Mouse (Mus musculus): ENCODE data around the gene Zmym1.
"Not testable (repeated sequence)": the region's sequence is repeated elsewhere in the genome, so short reads cannot be mapped to it uniquely, and the experiment has no call there.

The Zmym1 gene

DNA sequence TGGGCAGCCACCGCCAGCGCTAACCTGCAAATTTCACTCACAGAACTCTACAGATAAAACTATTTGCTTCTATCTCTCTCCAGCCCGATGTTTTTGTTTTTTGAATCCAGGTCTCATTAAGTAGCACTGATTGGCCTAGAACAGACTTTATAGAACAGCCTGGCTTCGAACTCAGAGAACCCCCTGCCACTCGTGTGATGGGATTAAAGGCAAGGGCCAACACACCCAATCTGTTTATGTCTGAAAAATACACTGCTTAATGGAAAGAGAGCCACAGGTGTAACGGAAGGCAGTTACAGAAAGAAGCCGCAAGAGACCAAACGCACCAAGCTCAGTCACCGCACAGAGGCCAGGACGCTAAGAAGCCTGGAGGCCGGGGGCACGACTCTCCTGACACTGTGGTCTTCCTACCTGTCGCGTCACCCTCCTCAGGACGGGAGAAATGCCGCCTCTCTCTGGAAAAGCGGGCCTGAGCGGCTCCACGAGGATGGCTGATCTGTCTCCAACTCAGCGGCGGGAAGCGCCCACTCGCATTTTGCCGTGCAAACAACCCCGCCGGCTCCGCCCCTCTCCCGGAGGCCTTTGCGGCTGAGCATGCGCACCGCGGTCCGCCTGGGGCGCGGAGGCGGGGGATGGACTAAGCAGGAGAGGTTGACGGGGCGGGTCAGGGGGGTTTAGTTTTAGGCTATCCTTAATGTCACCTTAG, at the start of gene Zmym1:
Gene Zmym1, minus strand, starts transcription at position 568 of the 706 bp plus-strand sequence.
- DNase-seq (ENCODE audit: low read depth, low spot score), result peak; percentile 96

GRCm38 (mm10) chr4:127110570-127110969, 49.6 kb upstream of the Zmym1 start:
- DNase-seq (ENCODE audit: low read depth, low spot score), result no peak

GRCm38 (mm10) chr4:127107566-127107965, 46.6 kb upstream of the Zmym1 start:
- no peak for DNase-seq (ENCODE audit: low read depth, low spot score)

GRCm38 (mm10) chr4:127099552-127099951, 38.6 kb upstream of the Zmym1 start:
- DNase-seq (ENCODE audit: low read depth, low spot score), result not testable (repeated sequence)

DNA sequence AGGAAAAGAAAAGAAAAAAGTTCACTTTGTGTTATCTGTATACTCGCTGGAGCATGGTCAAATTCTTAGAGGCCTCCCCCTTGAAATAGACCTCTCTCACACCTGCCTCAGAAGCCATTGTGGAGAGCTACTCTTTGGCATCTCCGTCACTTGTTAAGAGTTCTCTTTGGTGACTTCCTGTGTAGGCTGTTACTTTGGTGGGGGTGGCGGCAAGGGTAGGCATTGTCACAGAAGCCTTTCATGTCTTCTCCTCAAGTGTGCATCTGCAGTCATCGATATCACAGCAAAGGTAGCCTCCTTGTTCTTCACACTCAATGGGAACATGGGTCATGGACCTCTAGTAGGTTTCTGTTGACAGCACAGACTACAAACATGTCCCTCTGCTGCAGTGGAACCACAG, 34.1 kb upstream of the Zmym1 start:
- DNase-seq (ENCODE audit: low read depth, low spot score), result peak; percentile 32

DNA sequence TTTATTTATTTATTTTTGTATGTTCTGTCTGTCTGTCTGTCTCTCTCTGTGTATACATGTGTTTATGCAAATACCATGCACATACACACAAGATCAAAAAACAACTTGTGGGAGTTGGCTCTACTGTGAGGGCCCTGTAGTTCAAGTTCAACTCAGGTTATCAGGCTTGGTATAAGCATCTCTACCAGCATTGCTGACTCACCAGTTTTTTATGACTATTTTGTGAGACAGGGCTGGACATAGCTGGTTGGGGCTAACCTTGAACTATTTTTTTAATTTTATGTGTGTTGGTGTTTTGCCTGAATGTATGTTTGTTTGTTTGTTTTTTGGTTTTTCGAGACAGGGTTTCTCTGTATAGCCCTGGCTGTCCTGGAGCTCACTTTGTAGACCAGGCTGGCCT, 30.2 kb upstream of the Zmym1 start:
- DNase-seq (ENCODE audit: low read depth, low spot score), result no peak

DNA sequence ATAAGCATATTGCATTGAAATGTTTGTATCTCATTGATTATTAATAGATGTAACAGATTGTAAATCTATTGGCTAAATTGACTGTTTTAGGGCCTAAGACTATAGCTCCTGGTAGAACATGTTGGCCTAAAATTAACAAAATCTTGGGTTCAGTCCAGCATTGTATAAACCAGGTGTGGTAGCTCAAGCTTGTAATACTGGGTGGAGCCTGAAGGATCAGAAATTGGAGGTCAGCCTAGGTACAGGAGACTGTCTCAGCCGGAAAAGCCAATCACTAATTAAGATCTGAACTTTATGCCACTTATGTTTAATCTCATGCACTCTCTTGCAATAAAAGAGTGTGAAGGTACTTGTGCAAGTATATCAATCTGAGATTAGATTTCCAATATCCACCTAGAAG, 24.8 kb upstream of the Zmym1 start:
- DNase-seq (ENCODE audit: low read depth, low spot score), result no peak

DNA sequence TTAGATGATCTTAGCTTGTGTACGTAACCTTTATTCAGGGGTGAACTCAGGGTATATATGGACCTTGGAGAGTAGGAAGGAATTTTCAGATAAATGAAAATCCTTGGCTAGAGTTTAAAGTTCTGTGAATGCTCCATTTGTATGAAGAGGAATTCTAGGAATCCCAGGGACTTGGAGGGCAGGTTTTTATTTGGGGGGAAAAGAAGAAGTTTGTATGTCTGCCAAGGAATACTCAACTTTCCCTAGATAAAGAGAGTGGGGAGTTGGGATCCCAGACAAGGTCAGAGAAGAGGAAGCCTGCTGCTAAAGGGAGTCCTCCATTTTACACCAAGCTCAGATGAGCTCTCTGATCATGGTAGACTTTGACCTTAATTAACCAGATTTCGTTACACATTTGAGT, 22.2 kb upstream of the Zmym1 start:
- DNase-seq (ENCODE audit: low read depth, low spot score), result no peak

DNA sequence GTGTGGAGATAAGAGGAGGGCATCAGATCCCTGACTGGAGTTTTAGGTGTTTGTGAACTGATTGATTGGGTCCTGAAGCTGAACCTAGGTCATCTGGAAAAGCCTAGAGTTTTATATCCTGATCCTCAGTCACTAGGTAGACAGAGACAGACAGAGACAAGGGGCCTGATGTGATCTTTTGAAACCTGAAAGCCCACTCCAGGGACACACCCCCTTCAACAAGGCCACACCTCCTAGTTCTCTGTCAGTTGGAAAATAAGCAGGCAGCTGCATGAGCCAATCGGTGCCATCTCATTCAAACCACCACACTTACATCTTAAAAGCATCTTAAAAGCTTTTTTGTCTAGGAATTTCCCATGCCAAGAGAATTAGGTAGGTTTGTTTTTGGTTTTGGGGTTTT, 19.9 kb upstream of the Zmym1 start:
- no peak for DNase-seq (ENCODE audit: low read depth, low spot score)

- peak; percentile 96 for DNase-seq (ENCODE audit: low read depth, low spot score)
Measured at GRCm38 (mm10) chr4:127076875-127077548, 16.1 kb upstream of the Zmym1 start, which contains the start of gene Zmym6. Gene Zmym6, plus strand, starts transcription at chr4:127077383.

DNA sequence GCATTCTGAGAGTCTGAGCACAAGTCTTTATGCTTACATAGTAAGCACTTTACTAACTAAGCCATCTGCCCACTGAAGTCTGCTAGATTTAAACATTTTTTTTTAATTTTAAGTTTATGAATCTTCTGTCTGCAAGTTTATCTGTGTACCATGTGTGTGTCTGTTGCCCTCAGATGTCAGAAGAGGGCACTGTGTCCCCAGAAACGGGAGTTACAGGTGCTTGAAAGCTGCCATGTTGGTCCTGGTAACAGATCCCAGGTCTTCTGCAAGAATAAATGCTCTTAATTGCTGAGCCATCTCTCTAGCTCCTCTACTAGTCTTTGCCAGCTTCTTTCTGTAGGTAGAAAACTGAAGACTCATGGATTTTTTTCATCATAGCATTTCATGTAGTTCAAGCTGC, 14.0 kb upstream of the Zmym1 start:
- peak; percentile 31 for DNase-seq (ENCODE audit: low read depth, low spot score)

DNA sequence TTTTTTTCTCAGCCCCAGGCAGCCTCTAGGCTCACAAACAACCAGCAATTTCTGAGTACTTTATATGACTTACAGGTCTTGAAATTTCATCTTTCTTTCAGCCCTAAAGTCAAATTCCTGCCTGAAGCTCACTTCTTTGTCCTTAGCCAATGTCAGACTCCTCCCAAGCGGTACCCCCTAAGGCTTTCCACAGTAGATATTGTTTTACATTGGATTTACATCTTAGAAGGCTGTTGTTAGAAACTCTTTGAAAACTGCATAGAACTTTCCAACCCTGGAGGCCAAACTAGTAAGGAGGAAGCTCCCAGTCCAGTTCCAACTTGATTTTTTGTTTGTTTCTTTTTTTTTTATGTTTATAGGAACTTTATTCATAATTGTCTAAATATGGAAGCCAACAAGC, 3.1 kb upstream of the Zmym1 start:
- no peak for DNase-seq (ENCODE audit: low read depth, low spot score)

DNA sequence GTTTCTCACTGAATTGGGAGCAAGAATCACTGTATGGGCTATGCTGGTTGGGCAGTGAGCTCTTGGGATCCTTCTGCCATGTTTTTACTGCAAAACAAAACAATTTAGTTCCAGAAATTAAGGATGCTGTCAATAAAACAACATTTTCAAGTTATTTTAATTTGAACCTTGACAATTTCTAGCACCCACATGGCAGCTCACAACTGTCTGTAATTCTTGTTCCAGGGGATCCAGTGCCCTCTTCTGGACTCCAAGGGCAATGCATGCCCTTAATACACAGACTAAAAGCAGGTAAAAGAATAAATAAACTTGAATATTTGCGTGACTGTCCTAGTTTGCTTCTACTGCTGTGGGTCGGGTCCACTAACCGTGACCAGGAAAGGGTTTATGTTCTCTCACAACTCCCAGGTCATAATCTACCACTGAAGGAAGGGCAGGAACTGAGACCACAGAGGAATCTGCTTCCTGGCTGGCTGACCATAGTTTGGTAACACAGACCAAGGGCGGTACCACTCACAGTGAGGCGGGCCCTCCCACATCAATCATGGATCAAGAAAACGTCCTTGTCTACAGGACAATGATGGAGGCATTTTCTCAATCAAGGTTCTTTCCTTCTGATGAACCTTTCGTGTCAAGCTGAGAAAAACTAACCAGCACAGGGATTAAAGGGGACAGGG, 6.3 kb downstream of the Zmym1 start:
- DNase-seq (ENCODE audit: low read depth, low spot score), result no peak

DNA sequence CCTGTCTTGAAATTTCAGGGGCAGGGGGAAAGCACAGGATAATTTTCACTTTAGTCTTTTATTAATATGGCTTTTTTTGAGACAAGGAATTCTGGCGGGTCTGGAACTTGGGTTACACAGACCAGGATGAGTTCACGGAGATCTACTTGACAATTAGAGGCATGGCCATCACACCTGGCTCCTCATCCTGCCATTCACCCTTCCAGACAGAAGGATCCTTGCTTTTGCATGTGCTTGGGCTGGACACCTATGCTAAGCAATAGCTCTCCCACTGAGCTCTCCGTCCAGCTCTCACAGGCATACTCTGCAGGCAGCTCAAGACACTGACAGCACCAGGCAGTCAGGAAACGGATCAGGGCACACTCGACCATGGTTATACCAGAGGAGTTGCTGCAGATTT, 7.9 kb downstream of the Zmym1 start:
- DNase-seq (ENCODE audit: low read depth, low spot score), result no peak

GRCm38 (mm10) chr4:127051121-127051520, 9.8 kb downstream of the Zmym1 start:
- no peak for DNase-seq (ENCODE audit: low read depth, low spot score)

- peak; percentile 52 for DNase-seq (ENCODE audit: low read depth, low spot score)
Measured at GRCm38 (mm10) chr4:127043540-127043939, 17.4 kb downstream of the Zmym1 start.

GRCm38 (mm10) chr4:127039871-127040483, 21.0 kb downstream of the Zmym1 start:
- DNase-seq (ENCODE audit: low read depth, low spot score), result no peak

DNA sequence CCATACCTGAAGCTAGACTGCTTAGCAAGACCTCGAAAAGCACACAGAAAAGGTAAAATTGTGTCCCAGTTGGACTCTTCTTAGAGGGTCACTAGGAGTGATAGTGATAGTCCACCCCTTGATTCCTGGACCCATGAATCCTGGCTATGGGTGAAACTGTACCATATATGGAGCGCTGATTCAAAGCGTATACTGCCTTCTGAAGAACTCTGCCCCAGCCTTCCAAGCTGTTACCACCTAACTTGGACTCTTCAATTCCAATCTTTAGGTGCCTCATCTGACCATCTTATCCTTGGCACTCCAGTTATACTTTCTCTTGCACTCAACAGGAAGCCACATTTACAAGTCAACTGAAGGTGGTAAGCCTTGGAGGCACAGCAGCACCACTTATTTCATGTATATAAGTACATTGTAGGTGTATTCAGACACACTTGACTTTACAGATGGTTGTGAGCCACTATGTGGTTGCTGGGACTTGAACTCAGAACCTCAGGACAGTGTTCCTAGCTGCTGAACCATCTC, 22.1 kb downstream of the Zmym1 start:
- no peak for DNase-seq (ENCODE audit: low read depth, low spot score)

DNA sequence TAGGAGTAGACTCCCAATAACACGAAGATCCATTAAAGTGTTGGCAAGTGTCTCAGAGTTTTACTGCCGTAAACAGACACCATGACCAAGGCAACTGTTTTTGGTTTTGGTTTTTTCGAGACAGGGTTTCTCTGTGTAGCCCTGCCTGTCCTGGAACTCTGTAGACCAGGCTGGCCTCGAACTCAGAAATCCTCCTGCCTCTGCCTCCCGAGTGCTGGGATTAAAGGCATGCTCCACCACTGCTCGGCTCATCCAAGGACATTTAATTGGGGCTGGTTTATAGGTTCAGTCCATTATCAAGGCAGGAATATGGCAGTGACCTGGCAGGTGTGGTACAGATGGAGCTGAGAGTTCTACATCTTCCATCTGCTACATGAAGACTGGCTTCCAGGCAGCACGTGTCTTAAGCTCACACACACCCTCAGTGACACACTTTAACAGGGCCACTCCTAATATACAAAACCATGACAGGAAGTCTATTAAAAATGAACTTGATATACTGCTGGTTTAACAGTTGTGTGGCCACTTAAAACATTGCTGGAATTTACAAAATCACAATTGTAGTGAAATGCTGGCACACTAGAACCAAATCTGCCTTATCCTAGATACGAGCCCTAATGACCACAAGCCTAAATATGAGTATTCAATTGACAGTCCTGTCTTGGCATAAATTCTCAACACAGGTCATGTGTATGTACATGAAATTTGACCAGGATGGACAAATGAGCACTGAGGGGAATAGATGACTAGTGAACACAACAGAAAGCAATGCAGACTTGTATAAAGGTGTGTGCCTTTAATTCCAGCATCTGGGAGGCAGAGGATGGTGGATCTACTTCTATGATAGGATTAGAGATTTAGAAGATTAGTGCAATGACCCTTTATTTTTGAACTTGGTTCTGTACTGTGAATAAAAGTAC, 22.8 kb downstream of the Zmym1 start:
- DNase-seq (ENCODE audit: low read depth, low spot score), result no peak

DNA sequence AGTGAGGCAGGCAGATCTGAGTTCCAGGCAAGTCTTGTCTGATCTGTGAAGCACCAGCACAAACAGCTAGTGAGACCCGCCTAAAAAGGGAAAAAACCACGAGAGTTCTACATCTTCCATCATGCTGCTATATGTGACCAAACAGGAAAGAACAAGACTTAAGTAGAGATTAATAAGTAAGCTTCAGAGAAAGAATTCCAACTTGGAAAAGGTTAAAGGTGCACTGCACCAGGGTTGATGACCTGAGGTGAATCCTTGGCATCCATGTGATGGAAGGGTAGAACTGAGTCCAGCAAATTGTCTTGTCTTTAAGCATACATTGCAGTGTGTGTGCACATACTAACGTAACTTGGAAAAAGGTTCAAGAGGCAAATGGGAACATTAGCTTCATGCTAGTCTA, 23.8 kb downstream of the Zmym1 start:
- DNase-seq (ENCODE audit: low read depth, low spot score), result no peak

Data from CD4-positive, CD25-positive, alpha-beta regulatory T cell, adult 2 months (primary cell).